Mouse (Mus musculus) kidney, embryonic 14.5 days (tissue): ENCODE measurements around the gene Gm21778. TPM values are rescaled to one million over a fixed set of nuclear protein-coding genes. Genes with fewer than 3 reads are reported as not detected.
"Not testable (repeated sequence)": the region's sequence is repeated elsewhere in the genome, so short reads cannot be mapped to it uniquely, and the experiment has no call there.

Experiments used
- ATAC-seq: fragments of 200-750 bp; cut with Nextera tagmentation; 2 replicates; pipeline ENCODE4 v1.8.0; 2017; ENCODE audit warnings: moderate number of reproducible peaks, mild to moderate bottlenecking, moderate TSS enrichment, moderate library complexity; ENCODE audit not compliant: low FRiP score, low TSS enrichment
- H3K27ac ChIP-seq: fragments of 300-500 bp; sonication (generic); 2 replicates; pipeline ENCODE4 v1.5.1; 2014; ENCODE audit warnings: low read depth, mild to moderate bottlenecking, low read length, moderate library complexity, mixed read lengths
- H3K27me3 ChIP-seq: fragments of 300-500 bp; sonication (generic); 2 replicates; pipeline ENCODE4 v1.6.1; 2014; ENCODE audit warnings: mild to moderate bottlenecking, low read length; ENCODE audit not compliant: control insufficient read depth, insufficient read depth
- H3K36me3 ChIP-seq: fragments of 300-500 bp; sonication (generic); 2 replicates; pipeline ENCODE4 v1.6.1; 2014; ENCODE audit warnings: low read length, mixed read lengths; ENCODE audit not compliant: control insufficient read depth, insufficient read depth
- H3K4me1 ChIP-seq: fragments of 300-500 bp; sonication (generic); 2 replicates; pipeline ENCODE4 v1.6.1; 2014; ENCODE audit warnings: low read length, mixed read lengths; ENCODE audit not compliant: control insufficient read depth, insufficient read depth
- H3K4me2 ChIP-seq: fragments of 300-500 bp; sonication (generic); replicated peaks from 2 replicates; pipeline ENCODE4 v1.6.1; 2014; ENCODE audit warnings: low read depth, mild to moderate bottlenecking, low read length
- H3K4me3 ChIP-seq: fragments of 300-500 bp; sonication (generic); 2 replicates; pipeline ENCODE4 v1.5.1; 2014; ENCODE audit warnings: mild to moderate bottlenecking, low read length
- H3K9ac ChIP-seq: fragments of 300-500 bp; sonication (generic); 2 replicates; pipeline ENCODE4 v1.6.1; 2014; ENCODE audit warnings: low read depth, mild to moderate bottlenecking, low read length, moderate library complexity
- H3K9me3 ChIP-seq: fragments of 300-500 bp; sonication (generic); 2 replicates; pipeline ENCODE4 v1.6.1; 2016; ENCODE audit warnings: low read length; ENCODE audit not compliant: control insufficient read depth
- polyA plus RNA-seq: library from polyadenylated mRNA; unstranded; fragments of >200 nt; fragmentation: Nextera tagmentation; extraction: Ambion mirVana; gene quantifications from 2 replicates; pipeline ENCODE4 v1.2.1, GENCODE M21; 2014

The Gm21778 gene
- polyA plus RNA-seq: not detected in 2 replicates

DNA sequence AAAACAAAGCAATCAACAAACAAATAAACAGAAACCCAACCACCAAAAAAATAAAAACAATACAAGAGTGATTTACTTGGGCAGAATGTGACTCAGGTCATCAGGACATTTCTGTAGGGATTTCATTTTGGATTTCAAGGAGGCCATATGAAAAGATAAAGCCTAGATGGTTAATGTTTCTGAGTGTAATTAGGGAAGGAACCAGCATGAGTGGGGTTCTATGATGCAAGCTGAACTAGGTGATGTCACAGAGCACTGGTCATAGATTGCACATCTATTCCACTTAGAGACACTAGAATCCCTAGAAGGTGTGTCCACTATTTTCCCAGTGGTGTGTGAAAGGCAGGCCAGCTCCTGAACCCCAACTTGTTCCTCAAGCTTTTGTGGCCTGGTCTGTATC, at the start of gene Gm21778:
Gm21778 (plus strand) TSS at position 301 of the 400 bp plus-strand sequence.
- not testable (repeated sequence) for H3K4me1 ChIP-seq, H3K27me3 ChIP-seq, H3K27ac ChIP-seq, H3K9ac ChIP-seq, H3K4me3 ChIP-seq, H3K4me2 ChIP-seq, H3K36me3 ChIP-seq, H3K9me3 ChIP-seq, ATAC-seq

Other genes with a start within 250 kb of the Gm21778 start
- gene Gm20914, start 216.5 kb upstream of the Gm21778 start, polyA plus RNA-seq: not detected in 2 replicates
- gene Gm28171, start 149.1 kb upstream of the Gm21778 start, polyA plus RNA-seq: not detected in 2 replicates